Mouse (Mus musculus): ENCODE data around the gene Rhox4f. TPM values are rescaled to one million over a fixed set of nuclear protein-coding genes. Genes with fewer than 3 reads are reported as not detected.

Gene Rhox4f
- polyA plus RNA-seq, 1 experiment from 2014 or later, result not detected

Other genes with a start within 250 kb of the Rhox4f start
- not detected in 2 replicates for gene Rhox3a2, start 227.7 kb downstream of the Rhox4f start, polyA plus RNA-seq (2015; fragmentation: Nextera tagmentation; extraction: Ambion mirVana)
- gene Rhox4a2, start 216.9 kb downstream of the Rhox4f start, polyA plus RNA-seq (2015; fragmentation: Nextera tagmentation; extraction: Ambion mirVana), result 2.3 and 6.1 TPM in 2 replicates
- not detected in 2 replicates for gene Rhox2b, start 195.6 kb downstream of the Rhox4f start, polyA plus RNA-seq (2015; fragmentation: Nextera tagmentation; extraction: Ambion mirVana)
- 0.72 and 2.2 TPM in 2 replicates for gene Rhox4b, start 175.2 kb downstream of the Rhox4f start, polyA plus RNA-seq (2015; fragmentation: Nextera tagmentation; extraction: Ambion mirVana)
- gene Rhox2c, start 154.0 kb downstream of the Rhox4f start, polyA plus RNA-seq (2015; fragmentation: Nextera tagmentation; extraction: Ambion mirVana), result not detected in 2 replicates
- gene Rhox3c, start 149.1 kb downstream of the Rhox4f start, polyA plus RNA-seq (2015; fragmentation: Nextera tagmentation; extraction: Ambion mirVana), result not detected in 2 replicates
- not detected in 2 replicates for gene Rhox4c, start 127.4 kb downstream of the Rhox4f start, polyA plus RNA-seq (2015; fragmentation: Nextera tagmentation; extraction: Ambion mirVana)
- gene Rhox2d, start 114.3 kb downstream of the Rhox4f start, polyA plus RNA-seq (2015; fragmentation: Nextera tagmentation; extraction: Ambion mirVana), result not detected in 2 replicates
- gene Rhox4d, start 93.3 kb downstream of the Rhox4f start, polyA plus RNA-seq (2015; fragmentation: Nextera tagmentation; extraction: Ambion mirVana), result not detected in 2 replicates
- not detected in 2 replicates for gene Rhox2e, start 77.3 kb downstream of the Rhox4f start, polyA plus RNA-seq (2015; fragmentation: Nextera tagmentation; extraction: Ambion mirVana)
- not detected in 2 replicates for gene Rhox3e, start 65.7 kb downstream of the Rhox4f start, polyA plus RNA-seq (2015; fragmentation: Nextera tagmentation; extraction: Ambion mirVana)
- not detected in 2 replicates for gene Rhox4e, start 50.3 kb downstream of the Rhox4f start, polyA plus RNA-seq (2015; fragmentation: Nextera tagmentation; extraction: Ambion mirVana)
- not detected in 2 replicates for gene Rhox2f, start 36.3 kb downstream of the Rhox4f start, polyA plus RNA-seq (2015; fragmentation: Nextera tagmentation; extraction: Ambion mirVana)
- not detected in 2 replicates for gene Rhox3f, start 26.7 kb downstream of the Rhox4f start, polyA plus RNA-seq (2015; fragmentation: Nextera tagmentation; extraction: Ambion mirVana)
- gene Rhox3g, start 20.9 kb upstream of the Rhox4f start, polyA plus RNA-seq (2015; fragmentation: Nextera tagmentation; extraction: Ambion mirVana), result not detected in 2 replicates
- not detected in 2 replicates for gene Rhox2g, start 35.8 kb upstream of the Rhox4f start, polyA plus RNA-seq (2015; fragmentation: Nextera tagmentation; extraction: Ambion mirVana)
- gene Rhox4g, start 43.6 kb upstream of the Rhox4f start, polyA plus RNA-seq (2015; fragmentation: Nextera tagmentation; extraction: Ambion mirVana), result not detected in 2 replicates
- not detected in 2 replicates for gene Rhox3h, start 61.1 kb upstream of the Rhox4f start, polyA plus RNA-seq (2015; fragmentation: Nextera tagmentation; extraction: Ambion mirVana)
- not detected in 2 replicates for gene Rhox2h, start 65.6 kb upstream of the Rhox4f start, polyA plus RNA-seq (2015; fragmentation: Nextera tagmentation; extraction: Ambion mirVana)
- 9.7 and 10.0 TPM in 2 replicates for gene Rhox5, start 197.1 kb upstream of the Rhox4f start, polyA plus RNA-seq (2015; fragmentation: Nextera tagmentation; extraction: Ambion mirVana)
- gene Rhox6, start 219.2 kb upstream of the Rhox4f start, polyA plus RNA-seq (2015; fragmentation: Nextera tagmentation; extraction: Ambion mirVana), result not detected in 2 replicates
- not detected in 2 replicates for gene Rhox7a, start 224.0 kb upstream of the Rhox4f start, polyA plus RNA-seq (2015; fragmentation: Nextera tagmentation; extraction: Ambion mirVana)

Measured in heart, embryonic 16.5 days (tissue).